Mouse (Mus musculus) liver, embryonic 15.5 days (tissue): ENCODE data around the gene Clic3. TPM values are rescaled to one million over a fixed set of nuclear protein-coding genes. Genes with fewer than 3 reads are reported as not detected.

Source experiments
- ATAC-seq: fragments of 200-750 bp; cut with Nextera tagmentation; 2 replicates; pipeline ENCODE4 v1.8.0; 2017; ENCODE audit warnings: moderate number of reproducible peaks, mild to moderate bottlenecking, moderate library complexity; ENCODE audit not compliant: insufficient read depth
- H3K27ac ChIP-seq: fragments of 300-500 bp; sonication (generic); replicated peaks from 2 replicates; pipeline ENCODE4 v1.5.1; 2015; ENCODE audit warnings: mild to moderate bottlenecking, inconsistent platforms
- H3K27me3 ChIP-seq: fragments of 300-500 bp; sonication (generic); 2 replicates; pipeline ENCODE4 v1.6.1; 2015; ENCODE audit warnings: mild to moderate bottlenecking, inconsistent platforms
- H3K36me3 ChIP-seq: fragments of 300-500 bp; sonication (generic); replicated peaks from 2 replicates; pipeline ENCODE4 v1.6.1; 2015; ENCODE audit warnings: moderate library complexity, mild to moderate bottlenecking, inconsistent platforms
- H3K4me1 ChIP-seq: fragments of 300-500 bp; sonication (generic); replicated peaks from 2 replicates; pipeline ENCODE4 v1.6.1; 2015; ENCODE audit warnings: inconsistent platforms
- H3K4me2 ChIP-seq: fragments of 300-500 bp; sonication (generic); 2 replicates; pipeline ENCODE4 v1.6.1; 2015; ENCODE audit warnings: moderate library complexity, mild to moderate bottlenecking, inconsistent platforms
- H3K4me3 ChIP-seq: fragments of 300-500 bp; sonication (generic); replicated peaks from 2 replicates; pipeline ENCODE4 v1.5.1; 2015; ENCODE audit warnings: mild to moderate bottlenecking, inconsistent platforms
- H3K9ac ChIP-seq: fragments of 300-500 bp; sonication (generic); 2 replicates; pipeline ENCODE4 v1.6.1; 2015; ENCODE audit warnings: moderate library complexity, mild to moderate bottlenecking, inconsistent platforms
- H3K9me3 ChIP-seq: fragments of 300-500 bp; sonication (generic); replicated peaks from 2 replicates; pipeline ENCODE4 v1.6.1; 2016; ENCODE audit warnings: inconsistent platforms
- WGBS: fragments of 180-500 bp; shearing (Covaris S2); methylation state at CpG from one replicate; pipeline ENCODE4 v1.1.7; 2015; ENCODE audit warnings: mixed read lengths; ENCODE audit not compliant: insufficient replicate concordance; 5-methylcytosine and 5-hydroxymethylcytosine counted together
- polyA plus RNA-seq: library from polyadenylated mRNA; unstranded; fragments of >200 nt; fragmentation: Nextera tagmentation; extraction: Ambion mirVana; gene quantifications from 2 replicates; pipeline ENCODE4 v1.2.1, GENCODE M21; 2015

The Clic3 gene
- polyA plus RNA-seq, 1 experiment from 2014 or later, result 0.38 TPM

- WGBS, result 44% methylated on average over 8 of the region's 8 CpGs
- no peak overlapping the region for H3K4me2 ChIP-seq
Observed at GRCm38 (mm10) chr2:25450853-25451647, 5.6 kb upstream of the Clic3 start.

GRCm38 (mm10) chr2:25452951-25453350, 3.7 kb upstream of the Clic3 start:
- Histone ChIP-seq H3K27ac (no peak overlapping the region), H3K27me3 (no peaks in the 10 kb centered on the region), H3K36me3 (no peaks in the 10 kb centered on the region), H3K9ac (no peak overlapping the region), H3K4me2 (no peak overlapping the region), H3K4me3 (no peak overlapping the region), H3K4me1 (peaks cover 5% of the 10 kb centered on the region; the same call in 1 of the 2 replicates), H3K9me3 (no peaks in the 10 kb centered on the region)
- ATAC-seq, result no peak
- WGBS, result 33% methylated on average over 1 of the region's 1 CpGs

More at GRCm38 (mm10) chr2:25450853-25451647, 5.6 kb upstream of the Clic3 start:
- Histone ChIP-seq H3K36me3 (no peaks in the 10 kb centered on the region), H3K27me3 (no peaks in the 10 kb centered on the region), H3K27ac (no peak overlapping the region), H3K9me3 (no peaks in the 10 kb centered on the region), H3K4me1 (no peaks in the 10 kb centered on the region), H3K4me3 (no peak overlapping the region), H3K9ac (no peak overlapping the region)
- no peak for ATAC-seq

GRCm38 (mm10) chr2:25457022-25457896, 621 bp downstream of the Clic3 start:
- Histone ChIP-seq H3K9me3 (no peaks in the 10 kb centered on the region), H3K4me2 (no peak overlapping the region), H3K27me3 (no peaks in the 10 kb centered on the region), H3K9ac (no peak overlapping the region), H3K4me3 (no peak overlapping the region), H3K36me3 (peaks cover 3% of the 10 kb centered on the region; the same call in 1 of the 2 replicates), H3K4me1 (peaks cover 33% of the 10 kb centered on the region), H3K27ac (no peak overlapping the region)
- ATAC-seq, result no peak
- WGBS, result 72% methylated on average over 9 of the region's 9 CpGs

GRCm38 (mm10) chr2:25458911-25459310, 2.3 kb downstream of the Clic3 start:
- 73% methylated on average over 5 of the region's 5 CpGs for WGBS
- Histone ChIP-seq H3K9me3 (no peaks in the 10 kb centered on the region), H3K36me3 (peaks cover 3% of the 10 kb centered on the region; the same call in 1 of the 2 replicates), H3K4me3 (no peak overlapping the region), H3K4me1 (peaks cover 33% of the 10 kb centered on the region), H3K9ac (no peak overlapping the region), H3K4me2 (no peak overlapping the region; the same call in 1 of the 2 replicates), H3K27ac (no peak overlapping the region), H3K27me3 (no peaks in the 10 kb centered on the region)
- ATAC-seq, result no peak

GRCm38 (mm10) chr2:25460135-25460534, 3.5 kb downstream of the Clic3 start:
- WGBS, result 31% methylated on average over 5 of the region's 5 CpGs
- Histone ChIP-seq H3K36me3 (peaks cover 3% of the 10 kb centered on the region; the same call in 1 of the 2 replicates), H3K9ac (peak overlapping the region; percentile 71), H3K9me3 (no peaks in the 10 kb centered on the region), H3K27me3 (no peaks in the 10 kb centered on the region), H3K27ac (peak overlapping the region; percentile 91), H3K4me2 (peak overlapping the region; percentile 96), H3K4me3 (peak overlapping the region; percentile 72), H3K4me1 (peaks cover 39% of the 10 kb centered on the region)
- ATAC-seq, result no peak

GRCm38 (mm10) chr2:25460551-25461309, 4.1 kb downstream of the Clic3 start, which contains the start of gene Paxx:
TSS of gene Paxx (minus strand) at chr2:25461094.
- ATAC-seq, result peak; percentile 86

GRCm38 (mm10) chr2:25461407-25461806, 4.8 kb downstream of the Clic3 start:
- Histone ChIP-seq H3K27me3 (no peaks in the 10 kb centered on the region), H3K4me2 (peak overlapping the region; percentile 96), H3K27ac (peak overlapping the region; percentile 67), H3K36me3 (peaks cover 3% of the 10 kb centered on the region; the same call in 1 of the 2 replicates), H3K4me1 (peaks cover 37% of the 10 kb centered on the region), H3K4me3 (peak overlapping the region; percentile 72), H3K9me3 (no peaks in the 10 kb centered on the region), H3K9ac (peak overlapping the region; percentile 6; the same call in 1 of the 2 replicates)
- no peak for ATAC-seq
- WGBS, result 19% methylated on average over 3 of the region's 3 CpGs

More at GRCm38 (mm10) chr2:25460551-25461309, 4.1 kb downstream of the Clic3 start, which contains the start of gene Paxx:
- Histone ChIP-seq H3K9ac (peak within 1 kb of the TSS; percentile 71), H3K36me3 (peaks cover 3% of the 10 kb centered on the region; the same call in 1 of the 2 replicates), H3K4me3 (peak within 1 kb of the TSS; percentile 72), H3K4me2 (peak within 1 kb of the TSS; percentile 96), H3K27ac (peak within 1 kb of the TSS; percentile 91), H3K9me3 (no peaks in the 10 kb centered on the region), H3K4me1 (peaks cover 39% of the 10 kb centered on the region), H3K27me3 (no peaks in the 10 kb centered on the region)
- WGBS, result under 1% methylated on average over 48 of the region's 48 CpGs

GRCm38 (mm10) chr2:25463630-25464029, 7.0 kb downstream of the Clic3 start:
- Histone ChIP-seq H3K9me3 (no peaks in the 10 kb centered on the region), H3K4me1 (peaks cover 32% of the 10 kb centered on the region), H3K27ac (no peak overlapping the region), H3K9ac (no peak overlapping the region), H3K36me3 (peaks cover 3% of the 10 kb centered on the region; the same call in 1 of the 2 replicates), H3K27me3 (no peaks in the 10 kb centered on the region), H3K4me2 (no peak overlapping the region), H3K4me3 (no peak overlapping the region)
- WGBS, result 67% methylated on average over 3 of the region's 3 CpGs
- no peak for ATAC-seq

GRCm38 (mm10) chr2:25465256-25465655, 8.6 kb downstream of the Clic3 start:
- ATAC-seq, result no peak
- no peak overlapping the region; the same call in 1 of the 2 replicates for H3K27ac ChIP-seq
- peaks cover 16% of the 10 kb centered on the region for H3K4me1 ChIP-seq
- H3K36me3 ChIP-seq, result no peaks in the 10 kb centered on the region
- no peaks in the 10 kb centered on the region for H3K9me3 ChIP-seq
- 32% methylated on average over 2 of the region's 2 CpGs for WGBS
- no peaks in the 10 kb centered on the region for H3K27me3 ChIP-seq
- no peak overlapping the region for H3K4me2 ChIP-seq
- no peak overlapping the region for H3K9ac ChIP-seq
- no peak overlapping the region for H3K4me3 ChIP-seq

GRCm38 (mm10) chr2:25465816-25466635, 9.4 kb downstream of the Clic3 start:
- peak overlapping the region; percentile 24; the same call in 1 of the 2 replicates for H3K27ac ChIP-seq
- ATAC-seq, result no peak
- no peak overlapping the region for H3K4me2 ChIP-seq
- H3K9ac ChIP-seq, result no peak overlapping the region
- peaks cover 12% of the 10 kb centered on the region for H3K4me1 ChIP-seq
- H3K36me3 ChIP-seq, result no peaks in the 10 kb centered on the region
- no peak overlapping the region for H3K4me3 ChIP-seq
- no peaks in the 10 kb centered on the region for H3K9me3 ChIP-seq
- WGBS, result 14% methylated on average over 10 of the region's 10 CpGs
- no peaks in the 10 kb centered on the region for H3K27me3 ChIP-seq
